Mouse (Mus musculus) mature B cell (primary cell): ENCODE measurements around the gene AI597479.

Experiments used
- in situ Hi-C: fragments of 300-500 bp; cut with MboI; formaldehyde crosslinking; loops from 2 replicates; pipeline ENCODE4 v1.14.3; 2019

The AI597479 gene

GRCm38 (mm10) chr1:43159429-43159828, 60.9 kb downstream of the AI597479 start:
- in situ Hi-C loops, result no loop called here

DNA sequence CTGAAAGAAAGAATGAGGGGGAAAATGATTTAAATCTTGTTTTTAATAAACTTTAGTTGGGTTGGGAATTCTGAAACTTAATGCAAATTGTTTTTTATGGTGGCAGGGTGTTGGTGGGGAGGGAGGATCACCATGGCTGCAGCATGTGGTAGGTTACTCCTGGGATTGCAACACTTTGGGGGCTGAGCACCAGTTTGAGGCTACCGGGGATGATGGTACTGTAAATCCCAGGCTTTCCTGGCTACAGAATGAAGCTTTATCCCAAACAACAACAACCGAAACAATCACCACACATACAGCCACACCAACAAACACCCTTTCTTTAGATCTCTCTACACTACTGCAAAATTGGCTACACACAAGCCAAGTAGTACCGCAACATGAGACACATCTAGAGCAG, 63.9 kb downstream of the AI597479 start:
- in situ Hi-C loops, result no loop called here

GRCm38 (mm10) chr1:43163084-43163466, 64.6 kb downstream of the AI597479 start:
- in situ Hi-C loops, result no loop called here

DNA sequence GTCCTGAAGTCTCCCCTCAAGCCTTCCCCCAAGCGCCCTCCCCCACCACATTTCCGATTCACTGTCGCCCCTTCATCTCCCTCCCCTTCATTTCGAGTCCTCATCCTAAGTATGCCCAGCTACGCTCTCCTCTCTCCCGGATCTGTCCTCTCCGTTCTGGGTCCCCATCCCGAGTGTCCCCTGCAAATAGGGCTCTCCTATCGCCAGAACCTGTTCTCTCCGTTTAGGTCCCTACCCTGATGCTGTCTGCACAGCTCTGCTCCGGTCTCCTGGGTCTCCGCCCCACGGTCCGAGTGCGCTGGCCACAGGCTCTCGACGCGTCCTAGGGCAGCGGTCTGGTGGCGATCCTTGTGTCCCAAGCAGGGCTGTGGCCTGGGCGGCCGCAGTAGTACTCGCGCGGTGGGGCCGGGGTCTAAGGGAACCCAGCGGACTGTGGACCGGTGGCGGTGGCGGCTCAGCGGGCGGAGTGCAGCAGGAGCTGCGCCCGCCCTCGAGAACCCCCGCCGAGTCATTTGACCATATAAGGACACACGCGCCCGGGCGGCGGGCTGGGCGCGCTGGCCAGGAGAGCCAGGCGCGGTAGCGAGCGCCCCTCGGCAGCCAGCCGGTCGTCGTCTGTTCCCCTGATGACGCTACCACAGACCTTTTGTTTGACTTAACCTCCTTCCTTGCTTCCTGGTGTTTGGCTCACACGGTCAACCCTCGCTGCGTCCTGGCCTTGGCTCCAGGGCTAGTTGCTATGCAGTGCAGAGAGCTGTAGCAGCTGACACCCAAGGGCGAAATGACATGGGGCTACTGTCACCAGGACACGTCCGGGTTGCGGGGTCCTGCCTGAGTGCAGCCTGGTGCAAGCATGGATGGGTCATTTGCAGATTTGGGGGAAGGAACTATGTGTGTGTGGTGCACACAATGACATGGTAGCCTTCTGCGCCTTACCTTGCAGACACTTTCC, 65.2 kb downstream of the AI597479 start:
- in situ Hi-C loops, result no loop called here

GRCm38 (mm10) chr1:43164582-43164981, 66.1 kb downstream of the AI597479 start:
- in situ Hi-C loops, result no loop called here
